Mouse (Mus musculus): ENCODE data around the gene Gm20696. TPM values are rescaled to one million over a fixed set of nuclear protein-coding genes. Genes with fewer than 3 reads are reported as not detected.

Gene Gm20696
- polyA plus RNA-seq, 1 experiment from 2014 or later: 5.3 TPM

GRCm38 (mm10) chr6:99376721-99377120, 289.9 kb downstream of the Gm20696 start:
- Histone ChIP-seq H3K4me1 (replicated peaks; ENCODE audit: control insufficient read depth, insufficient read depth, low read length) (peaks cover 2% of the 10 kb centered on the region; the same call in 1 of the 2 replicates), H3K27ac (ENCODE audit: low read depth, low read length) (no peak overlapping the region), H3K9ac (ENCODE audit: low read length) (no peak overlapping the region), H3K4me2 (ENCODE audit: low read depth, low read length, severe bottlenecking) (no peak overlapping the region), H3K36me3 (ENCODE audit: control insufficient read depth, insufficient read depth, low read length) (no peaks in the 10 kb centered on the region), H3K27me3 (ENCODE audit: control insufficient read depth, insufficient read depth, low read length) (no peaks in the 10 kb centered on the region), H3K4me3 (ENCODE audit: low read depth, low read length) (no peak overlapping the region), H3K9me3 (ENCODE audit: control insufficient read depth, low read length) (no peaks in the 10 kb centered on the region)
- no peak for ATAC-seq (replicated peaks; ENCODE audit: low FRiP score)
- WGBS: 87% methylated on average over 8 of the region's 8 CpGs
- DNase-seq (ENCODE audit: low spot score): no peak

GRCm38 (mm10) chr6:99375865-99376264, 290.7 kb downstream of the Gm20696 start:
- Histone ChIP-seq H3K4me1 (replicated peaks; ENCODE audit: control insufficient read depth, insufficient read depth, low read length) (peaks cover 2% of the 10 kb centered on the region; the same call in 1 of the 2 replicates), H3K4me2 (ENCODE audit: low read depth, low read length, severe bottlenecking) (no peak overlapping the region), H3K36me3 (ENCODE audit: control insufficient read depth, insufficient read depth, low read length) (no peaks in the 10 kb centered on the region), H3K9me3 (ENCODE audit: control insufficient read depth, low read length) (no peaks in the 10 kb centered on the region), H3K27me3 (ENCODE audit: control insufficient read depth, insufficient read depth, low read length) (no peaks in the 10 kb centered on the region), H3K27ac (ENCODE audit: low read depth, low read length) (no peak overlapping the region), H3K9ac (ENCODE audit: low read length) (no peak overlapping the region), H3K4me3 (ENCODE audit: low read depth, low read length) (no peak overlapping the region)
- DNase-seq (ENCODE audit: low spot score) (no peak), ATAC-seq (replicated peaks; ENCODE audit: low FRiP score) (no peak)
- 72% methylated on average over 6 of the region's 6 CpGs for WGBS

DNA sequence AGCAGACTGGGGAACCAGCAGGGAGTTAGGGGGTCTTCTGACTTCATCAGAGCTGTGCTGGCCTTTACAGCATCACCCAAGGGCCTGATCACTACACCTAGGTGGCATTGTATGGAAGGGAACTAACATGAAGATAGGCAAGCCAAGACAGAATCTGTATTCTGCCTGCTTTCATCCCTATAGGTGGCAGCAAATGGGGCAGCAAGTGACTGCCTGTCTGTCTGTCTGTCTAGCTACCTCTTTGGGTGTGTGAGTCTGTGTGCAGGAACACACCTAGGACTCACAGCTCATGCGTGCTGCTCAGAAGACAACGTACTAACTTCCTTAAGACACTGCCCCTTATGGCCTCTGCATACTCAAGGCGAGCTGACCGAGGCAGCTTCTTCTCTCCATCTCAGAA, 291.2 kb downstream of the Gm20696 start:
- no peak overlapping the region for H3K9ac ChIP-seq (ENCODE audit: low read length)
- H3K36me3 ChIP-seq (ENCODE audit: control insufficient read depth, insufficient read depth, low read length): no peaks in the 10 kb centered on the region
- H3K4me3 ChIP-seq (ENCODE audit: low read depth, low read length): no peak overlapping the region
- no peak overlapping the region for H3K27ac ChIP-seq (ENCODE audit: low read depth, low read length)
- ATAC-seq (replicated peaks; ENCODE audit: low FRiP score) (no peak), DNase-seq (ENCODE audit: low spot score) (no peak)
- H3K4me1 ChIP-seq (replicated peaks; ENCODE audit: control insufficient read depth, insufficient read depth, low read length): peaks cover 2% of the 10 kb centered on the region; the same call in 1 of the 2 replicates
- no peaks in the 10 kb centered on the region for H3K27me3 ChIP-seq (ENCODE audit: control insufficient read depth, insufficient read depth, low read length)
- no peak overlapping the region for H3K4me2 ChIP-seq (ENCODE audit: low read depth, low read length, severe bottlenecking)
- WGBS: 81% methylated on average over 4 of the region's 4 CpGs
- H3K9me3 ChIP-seq (ENCODE audit: control insufficient read depth, low read length): no peaks in the 10 kb centered on the region

DNA sequence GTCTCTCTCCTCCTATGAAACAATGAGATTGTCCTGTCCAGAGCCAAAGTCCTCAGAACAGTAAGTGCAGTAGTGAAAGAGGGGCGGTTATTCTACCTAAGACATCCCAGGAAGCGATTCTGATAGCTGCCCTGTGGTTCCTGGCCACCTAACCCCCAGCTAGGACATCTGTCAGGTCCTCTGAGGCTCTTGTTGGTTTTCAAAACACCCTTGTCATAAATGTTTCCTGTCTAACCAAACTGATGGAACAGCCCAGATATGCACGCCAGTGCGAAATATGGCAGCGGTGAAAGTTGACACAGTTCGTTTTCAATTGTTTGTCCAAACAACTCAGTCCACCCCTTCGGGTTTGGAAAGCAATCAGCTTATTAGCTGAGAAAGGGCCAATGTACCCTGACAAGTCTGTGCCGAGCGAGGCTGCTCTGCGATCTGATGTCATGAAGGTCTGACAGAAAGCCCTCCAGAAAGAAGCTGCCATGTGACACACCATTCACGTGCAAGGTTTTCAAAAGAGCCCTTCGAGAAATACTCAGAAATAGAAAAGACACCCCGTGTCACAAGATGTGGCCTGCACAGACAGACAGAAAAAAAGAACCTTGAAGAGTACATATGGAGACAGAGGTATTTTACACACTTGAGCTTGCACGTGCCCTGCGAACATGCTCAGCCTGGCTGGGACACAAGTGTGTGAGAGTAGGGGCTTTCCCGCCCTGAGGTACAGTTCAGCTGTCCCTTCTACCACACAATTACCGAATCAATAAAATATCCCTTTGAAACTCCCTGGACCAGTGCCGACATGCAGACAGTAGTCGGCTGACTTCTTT, 291.9 kb downstream of the Gm20696 start:
- Histone ChIP-seq H3K4me2 (ENCODE audit: low read depth, low read length, severe bottlenecking) (no peak overlapping the region), H3K36me3 (ENCODE audit: control insufficient read depth, insufficient read depth, low read length) (no peaks in the 10 kb centered on the region), H3K9ac (ENCODE audit: low read length) (no peak overlapping the region), H3K4me1 (replicated peaks; ENCODE audit: control insufficient read depth, insufficient read depth, low read length) (peaks cover 2% of the 10 kb centered on the region; the same call in 1 of the 2 replicates), H3K27ac (ENCODE audit: low read depth, low read length) (no peak overlapping the region), H3K9me3 (ENCODE audit: control insufficient read depth, low read length) (no peaks in the 10 kb centered on the region), H3K27me3 (ENCODE audit: control insufficient read depth, insufficient read depth, low read length) (no peaks in the 10 kb centered on the region), H3K4me3 (ENCODE audit: low read depth, low read length) (no peak overlapping the region)
- no peak for ATAC-seq (replicated peaks; ENCODE audit: low FRiP score)
- DNase-seq (ENCODE audit: low spot score): no peak
- 84% methylated on average over 19 of the region's 19 CpGs for WGBS

DNA sequence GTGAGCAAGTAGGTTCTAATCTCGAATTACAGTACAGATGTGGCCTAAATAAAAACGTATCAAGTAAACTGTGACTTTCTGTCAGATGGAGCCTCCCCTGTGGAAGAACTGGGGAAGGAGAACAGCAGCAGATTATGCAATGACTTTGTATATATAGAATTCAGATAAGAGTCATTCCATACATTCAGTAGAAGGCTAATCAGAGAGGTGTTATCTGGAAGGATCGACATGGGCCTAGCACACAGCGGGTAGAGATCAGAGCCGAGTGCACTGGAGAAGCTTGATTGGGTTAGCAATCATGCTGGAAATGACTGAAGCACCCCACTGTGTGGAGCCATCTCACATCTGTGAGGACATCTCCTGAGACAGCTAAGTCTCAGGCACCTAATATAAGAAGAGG, 294.2 kb downstream of the Gm20696 start:
- H3K4me1 ChIP-seq (replicated peaks; ENCODE audit: control insufficient read depth, insufficient read depth, low read length): peaks cover 2% of the 10 kb centered on the region; the same call in 1 of the 2 replicates
- no peak overlapping the region for H3K4me2 ChIP-seq (ENCODE audit: low read depth, low read length, severe bottlenecking)
- 93% methylated on average over 5 of the region's 5 CpGs for WGBS
- DNase-seq (ENCODE audit: low spot score) (no peak), ATAC-seq (replicated peaks; ENCODE audit: low FRiP score) (no peak)
- no peak overlapping the region for H3K27ac ChIP-seq (ENCODE audit: low read depth, low read length)
- no peaks in the 10 kb centered on the region for H3K9me3 ChIP-seq (ENCODE audit: control insufficient read depth, low read length)
- no peak overlapping the region for H3K9ac ChIP-seq (ENCODE audit: low read length)
- no peaks in the 10 kb centered on the region for H3K36me3 ChIP-seq (ENCODE audit: control insufficient read depth, insufficient read depth, low read length)
- H3K4me3 ChIP-seq (ENCODE audit: low read depth, low read length): no peak overlapping the region
- no peaks in the 10 kb centered on the region for H3K27me3 ChIP-seq (ENCODE audit: control insufficient read depth, insufficient read depth, low read length)

- no peaks in the 10 kb centered on the region for H3K36me3 ChIP-seq (ENCODE audit: control insufficient read depth, insufficient read depth, low read length)
- DNase-seq (ENCODE audit: low spot score) (no peak), ATAC-seq (replicated peaks; ENCODE audit: low FRiP score) (no peak)
- no peak overlapping the region for H3K4me3 ChIP-seq (ENCODE audit: low read depth, low read length)
- peaks cover 2% of the 10 kb centered on the region; the same call in 1 of the 2 replicates for H3K4me1 ChIP-seq (replicated peaks; ENCODE audit: control insufficient read depth, insufficient read depth, low read length)
- H3K9ac ChIP-seq (ENCODE audit: low read length): no peak overlapping the region
- H3K4me2 ChIP-seq (ENCODE audit: low read depth, low read length, severe bottlenecking): no peak overlapping the region
- H3K9me3 ChIP-seq (ENCODE audit: control insufficient read depth, low read length): no peaks in the 10 kb centered on the region
- 92% methylated on average over 6 of the region's 6 CpGs for WGBS
- H3K27me3 ChIP-seq (ENCODE audit: control insufficient read depth, insufficient read depth, low read length): no peaks in the 10 kb centered on the region
- H3K27ac ChIP-seq (ENCODE audit: low read depth, low read length): no peak overlapping the region
Observed at GRCm38 (mm10) chr6:99372016-99372415, 294.6 kb downstream of the Gm20696 start.

DNA sequence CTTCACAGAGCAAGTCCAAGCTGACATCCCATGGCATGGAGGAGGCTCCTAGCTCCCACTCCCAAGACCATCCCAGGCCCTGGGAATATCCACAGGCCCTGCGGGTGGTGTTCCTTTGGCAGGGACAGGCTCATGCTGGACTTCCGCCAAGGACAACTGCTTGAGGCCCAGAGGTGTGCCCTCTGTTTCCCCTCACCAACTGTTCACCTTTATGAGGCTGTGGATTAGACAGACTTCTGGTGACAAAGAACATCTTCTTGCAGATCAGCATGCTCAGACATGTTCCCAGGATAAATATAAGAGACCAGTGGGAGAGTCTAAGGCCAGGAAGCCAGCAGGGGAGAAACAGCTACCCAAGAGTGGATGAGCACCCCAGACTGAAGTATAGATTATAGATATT, 296.7 kb downstream of the Gm20696 start:
- no peaks in the 10 kb centered on the region for H3K36me3 ChIP-seq (ENCODE audit: control insufficient read depth, insufficient read depth, low read length)
- H3K4me1 ChIP-seq (replicated peaks; ENCODE audit: control insufficient read depth, insufficient read depth, low read length): no peaks in the 10 kb centered on the region
- WGBS: 96% methylated on average over 2 of the region's 2 CpGs
- DNase-seq (ENCODE audit: low spot score) (no peak), ATAC-seq (replicated peaks; ENCODE audit: low FRiP score) (no peak)
- no peaks in the 10 kb centered on the region for H3K27me3 ChIP-seq (ENCODE audit: control insufficient read depth, insufficient read depth, low read length)
- no peak overlapping the region for H3K4me2 ChIP-seq (ENCODE audit: low read depth, low read length, severe bottlenecking)
- H3K27ac ChIP-seq (ENCODE audit: low read depth, low read length): no peak overlapping the region
- no peak overlapping the region for H3K4me3 ChIP-seq (ENCODE audit: low read depth, low read length)
- H3K9me3 ChIP-seq (ENCODE audit: control insufficient read depth, low read length): no peaks in the 10 kb centered on the region
- H3K9ac ChIP-seq (ENCODE audit: low read length): no peak overlapping the region

GRCm38 (mm10) chr6:99369156-99369555, 297.4 kb downstream of the Gm20696 start:
- DNase-seq (ENCODE audit: low spot score) (no peak), ATAC-seq (replicated peaks; ENCODE audit: low FRiP score) (no peak)
- Histone ChIP-seq H3K9me3 (ENCODE audit: control insufficient read depth, low read length) (no peaks in the 10 kb centered on the region), H3K36me3 (ENCODE audit: control insufficient read depth, insufficient read depth, low read length) (no peaks in the 10 kb centered on the region), H3K4me1 (replicated peaks; ENCODE audit: control insufficient read depth, insufficient read depth, low read length) (no peaks in the 10 kb centered on the region), H3K9ac (ENCODE audit: low read length) (no peak overlapping the region), H3K4me3 (ENCODE audit: low read depth, low read length) (no peak overlapping the region), H3K4me2 (ENCODE audit: low read depth, low read length, severe bottlenecking) (no peak overlapping the region), H3K27me3 (ENCODE audit: control insufficient read depth, insufficient read depth, low read length) (no peaks in the 10 kb centered on the region), H3K27ac (ENCODE audit: low read depth, low read length) (no peak overlapping the region)
- 82% methylated on average over 3 of the region's 3 CpGs for WGBS

Measured in forebrain, embryonic 11.5 days (tissue).